Mouse (Mus musculus) mature B cell (primary cell): ENCODE data around the gene Sugp2.

Experiments used
- in situ Hi-C: fragments of 300-500 bp; cut with MboI; formaldehyde crosslinking; loops from 2 replicates; pipeline ENCODE4 v1.14.3; 2019

Gene Sugp2

GRCm38 (mm10) chr8:70220911-70221310 is 13.1 kb upstream of the Sugp2 start:
- in situ Hi-C loops: no loop called here

- in situ Hi-C loops: no loop called here
Measured at GRCm38 (mm10) chr8:70222041-70222440, 12.0 kb upstream of the Sugp2 start.

- in situ Hi-C loops: no loop called here
Measured at GRCm38 (mm10) chr8:70223341-70223740, 10.7 kb upstream of the Sugp2 start.

GRCm38 (mm10) chr8:70227997-70228396 is 6.0 kb upstream of the Sugp2 start:
- in situ Hi-C loops: no loop called here

- in situ Hi-C loops: no loop called here
Measured at GRCm38 (mm10) chr8:70230837-70231236, 3.2 kb upstream of the Sugp2 start.

- in situ Hi-C loops: no loop called here
Measured at GRCm38 (mm10) chr8:70233606-70234005, 420 bp upstream of the Sugp2 start.

GRCm38 (mm10) chr8:70234781-70235128 is 729 bp downstream of the Sugp2 start:
- in situ Hi-C loops: no loop called here

- in situ Hi-C loops: no loop called here
Measured at GRCm38 (mm10) chr8:70237842-70238241, 3.8 kb downstream of the Sugp2 start.

- in situ Hi-C loops: no loop called here
Measured at GRCm38 (mm10) chr8:70240642-70241041, 6.6 kb downstream of the Sugp2 start.

GRCm38 (mm10) chr8:70246622-70247021 is 12.6 kb downstream of the Sugp2 start:
- in situ Hi-C loops: no loop called here

- in situ Hi-C loops: no loop called here
Measured at GRCm38 (mm10) chr8:70247841-70248240, 13.8 kb downstream of the Sugp2 start.

- in situ Hi-C loops: no loop called here
Measured at GRCm38 (mm10) chr8:70254628-70255027, 20.6 kb downstream of the Sugp2 start.

GRCm38 (mm10) chr8:70257456-70257855 is 23.4 kb downstream of the Sugp2 start:
- in situ Hi-C loops: no loop called here

GRCm38 (mm10) chr8:70258600-70258999 is 24.6 kb downstream of the Sugp2 start:
- in situ Hi-C loops: no loop called here

- in situ Hi-C loops: no loop called here
Measured at GRCm38 (mm10) chr8:70259043-70259442, 25.0 kb downstream of the Sugp2 start.

- in situ Hi-C loops: no loop called here
Measured at GRCm38 (mm10) chr8:70267674-70268073, 33.6 kb downstream of the Sugp2 start.

- in situ Hi-C loops: no loop called here
Measured at GRCm38 (mm10) chr8:70268311-70268710, 34.3 kb downstream of the Sugp2 start.

- in situ Hi-C loops: no loop called here
Measured at GRCm38 (mm10) chr8:70268799-70269565, 35.0 kb downstream of the Sugp2 start.

- in situ Hi-C loops: no loop called here
Measured at GRCm38 (mm10) chr8:70272949-70273348, 38.9 kb downstream of the Sugp2 start.

GRCm38 (mm10) chr8:70274350-70274749 is 40.3 kb downstream of the Sugp2 start:
- in situ Hi-C loops: no loop called here

GRCm38 (mm10) chr8:70276476-70276875 is 42.5 kb downstream of the Sugp2 start:
- in situ Hi-C loops: no loop called here

GRCm38 (mm10) chr8:70278175-70278574 is 44.1 kb downstream of the Sugp2 start:
- in situ Hi-C loops: no loop called here

- in situ Hi-C loops: no loop called here
Measured at GRCm38 (mm10) chr8:70279266-70279665, 45.2 kb downstream of the Sugp2 start.

GRCm38 (mm10) chr8:70281001-70281400 is 47.0 kb downstream of the Sugp2 start:
- in situ Hi-C loops: no loop called here
